Mouse (Mus musculus): ENCODE data around the gene Rsph9. TPM values are rescaled to one million over a fixed set of nuclear protein-coding genes. Genes with fewer than 3 reads are reported as not detected.
A peak's percentile ranks its signal among the peaks of the same experiment; 100 is the strongest.

The Rsph9 gene
- 17.3 and 19.9 TPM in 2 replicates for polyA plus RNA-seq (2015; fragmentation: Nextera tagmentation; extraction: Ambion mirVana)

DNA sequence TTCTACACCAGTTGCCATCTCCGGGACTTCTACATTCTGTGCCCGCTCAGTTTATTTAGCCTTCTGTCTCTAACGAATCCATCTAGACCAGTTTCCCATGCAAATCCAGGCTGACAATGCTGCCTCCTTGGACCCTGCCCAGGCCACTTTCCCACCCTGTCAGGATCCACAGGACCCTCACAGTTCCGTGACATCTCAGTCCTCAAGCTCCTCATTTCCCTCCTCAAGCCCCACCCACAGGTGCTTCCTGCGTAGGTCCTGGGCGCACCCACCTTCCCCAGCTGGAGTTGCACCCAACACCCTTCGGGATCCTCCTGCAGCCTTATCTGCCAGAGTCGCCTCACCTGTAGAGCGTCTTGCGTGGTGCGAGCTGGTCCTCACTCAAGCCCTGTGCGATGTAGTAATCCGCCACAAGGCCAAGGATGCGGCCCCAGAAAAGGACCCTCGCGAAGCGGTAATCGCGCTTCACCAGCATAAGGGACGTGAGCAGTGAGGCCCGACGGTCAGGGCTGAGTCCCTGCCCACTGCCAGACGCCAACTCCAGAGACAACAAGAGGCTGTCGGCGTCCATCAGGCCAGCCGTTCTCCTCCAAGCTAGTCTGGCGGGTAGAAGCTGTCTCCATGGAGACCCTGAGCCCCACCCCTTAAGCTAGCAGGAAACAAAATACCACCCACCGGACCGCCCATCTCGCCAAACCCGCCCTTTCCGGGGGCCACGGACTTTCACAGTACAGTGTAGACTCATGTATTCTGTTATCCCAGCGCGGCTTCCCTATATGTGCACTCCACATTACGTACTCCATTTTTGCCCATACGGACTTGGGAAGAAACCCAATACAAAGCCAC, at the start of gene Rsph9:
TSS of gene Rsph9 (minus strand) at position 639 of the 846 bp plus-strand sequence.
- Histone ChIP-seq H3K9me3 (no peaks in the 10 kb centered on the region), H3K4me2 (peak within 1 kb of the TSS; percentile 70), H3K4me1 (replicated peaks) (peaks cover 15% of the 10 kb centered on the region), H3K27ac (replicated peaks) (no peak within 1 kb of the TSS), H3K9ac (peak within 1 kb of the TSS; percentile 60), H3K36me3 (peaks cover 32% of the 10 kb centered on the region), H3K4me3 (peak within 1 kb of the TSS; percentile 44), H3K27me3 (0 out of 2 replicates have a peak, but pooled peaks cover 4% of the 10 kb centered on the region)
- 7% methylated on average over 37 of the region's 37 CpGs for WGBS
- peak; percentile 95 for ATAC-seq (ENCODE audit: low read depth)

DNA sequence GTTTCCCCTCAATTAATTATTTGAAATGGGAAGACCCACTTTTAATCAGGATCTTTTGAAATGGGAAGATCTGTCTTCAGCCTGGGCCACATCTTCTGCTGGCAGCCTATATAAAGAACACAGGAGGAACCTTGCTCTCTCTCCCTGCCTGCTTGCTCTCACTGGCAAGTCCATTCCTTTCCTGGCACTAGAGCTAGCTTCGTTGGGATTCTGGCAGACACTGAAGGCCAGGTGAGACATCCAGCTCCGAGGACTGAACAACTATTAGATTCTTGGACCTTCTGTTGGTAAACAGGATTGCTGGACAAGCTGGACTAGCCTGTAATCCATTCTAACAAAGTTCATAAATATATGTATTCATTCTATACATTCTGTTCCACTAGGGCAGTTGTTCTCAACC, 44.8 kb upstream of the Rsph9 start:
- ATAC-seq (ENCODE audit: low read depth), result no peak
- Histone ChIP-seq H3K4me2 (no peak overlapping the region), H3K4me1 (replicated peaks) (no peaks in the 10 kb centered on the region), H3K4me3 (no peak overlapping the region), H3K9ac (no peak overlapping the region), H3K36me3 (peaks cover 91% of the 10 kb centered on the region), H3K27ac (replicated peaks) (no peak overlapping the region), H3K9me3 (no peaks in the 10 kb centered on the region), H3K27me3 (no peaks in the 10 kb centered on the region)
- 90% methylated on average over 2 of the region's 2 CpGs for WGBS

DNA sequence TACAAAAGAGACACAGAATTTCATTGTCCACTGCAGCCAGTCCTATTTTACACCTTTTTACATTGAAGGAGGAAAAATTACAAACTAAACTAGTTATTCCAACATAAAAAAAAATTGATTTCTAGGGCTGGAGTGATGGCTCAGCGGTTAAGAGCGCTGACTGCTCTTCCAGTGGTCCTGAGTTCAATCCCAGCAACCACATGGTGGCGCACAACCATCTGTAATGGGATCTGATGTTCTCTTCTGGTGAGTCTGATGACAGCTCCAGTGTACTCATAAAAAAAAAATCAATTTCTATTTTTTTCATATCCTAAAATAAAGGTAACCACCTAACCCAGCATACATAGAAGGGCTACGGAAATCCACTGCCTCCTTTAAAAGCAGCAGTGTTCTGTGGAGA, 38.3 kb upstream of the Rsph9 start:
- 89% methylated on average over 4 of the region's 4 CpGs for WGBS
- Histone ChIP-seq H3K9me3 (no peaks in the 10 kb centered on the region), H3K4me2 (no peak overlapping the region), H3K4me1 (replicated peaks) (no peaks in the 10 kb centered on the region), H3K9ac (no peak overlapping the region), H3K27me3 (no peaks in the 10 kb centered on the region), H3K36me3 (peaks cover 97% of the 10 kb centered on the region), H3K4me3 (no peak overlapping the region), H3K27ac (replicated peaks) (no peak overlapping the region)
- no peak for ATAC-seq (ENCODE audit: low read depth)

DNA sequence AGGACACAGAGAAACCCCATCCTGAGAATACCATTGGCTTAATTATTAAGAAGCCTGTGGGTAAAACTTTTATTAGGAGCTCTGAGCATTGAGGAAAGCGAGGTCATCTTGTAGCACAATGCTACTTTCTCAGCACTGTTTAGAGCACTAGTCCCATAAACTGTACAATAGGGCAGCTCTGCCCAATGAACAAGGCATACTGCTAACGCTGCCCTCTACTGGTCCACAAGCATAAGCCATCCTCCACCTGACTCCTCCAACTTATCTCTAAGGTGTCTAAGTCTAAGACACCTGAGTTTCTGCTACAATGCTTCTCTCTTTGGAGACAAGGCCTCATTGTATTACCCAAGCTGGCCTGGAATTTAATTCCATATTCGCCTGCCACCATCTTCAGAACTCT, 26.5 kb upstream of the Rsph9 start:
- Histone ChIP-seq H3K4me1 (replicated peaks) (no peaks in the 10 kb centered on the region), H3K9me3 (no peaks in the 10 kb centered on the region), H3K27me3 (no peaks in the 10 kb centered on the region), H3K9ac (no peak overlapping the region), H3K36me3 (peaks cover 78% of the 10 kb centered on the region), H3K4me2 (no peak overlapping the region), H3K4me3 (no peak overlapping the region), H3K27ac (replicated peaks) (no peak overlapping the region)
- no peak for ATAC-seq (ENCODE audit: low read depth)
- WGBS, result 74% methylated on average over 3 of the region's 3 CpGs

DNA sequence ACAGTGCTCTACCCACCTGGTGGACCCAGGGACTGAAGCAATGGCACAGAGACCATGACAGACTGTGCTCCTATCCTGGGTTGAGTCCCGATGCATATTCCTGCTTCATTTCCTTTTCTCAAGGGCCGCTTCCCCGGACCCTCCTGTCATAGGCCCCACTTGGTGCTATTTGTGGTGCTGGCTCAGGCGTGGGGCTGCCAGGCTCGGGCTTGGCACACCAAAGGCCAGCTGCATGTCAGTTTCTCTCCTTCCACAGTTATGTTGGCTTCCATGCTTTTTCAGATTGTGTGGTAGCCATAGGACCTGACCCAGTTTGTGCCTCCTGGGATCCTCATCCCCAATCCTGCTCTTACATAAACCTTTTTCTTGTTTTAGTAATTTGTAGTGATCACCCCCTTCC, 24.8 kb upstream of the Rsph9 start:
- no peak overlapping the region for H3K4me3 ChIP-seq
- 93% methylated on average over 5 of the region's 5 CpGs for WGBS
- no peak overlapping the region for H3K4me2 ChIP-seq
- no peaks in the 10 kb centered on the region for H3K4me1 ChIP-seq (replicated peaks)
- H3K27me3 ChIP-seq, result no peaks in the 10 kb centered on the region
- H3K9me3 ChIP-seq, result no peaks in the 10 kb centered on the region
- no peak overlapping the region for H3K9ac ChIP-seq
- H3K36me3 ChIP-seq, result peaks cover 92% of the 10 kb centered on the region
- H3K27ac ChIP-seq (replicated peaks), result no peak overlapping the region
- ATAC-seq (ENCODE audit: low read depth), result no peak

DNA sequence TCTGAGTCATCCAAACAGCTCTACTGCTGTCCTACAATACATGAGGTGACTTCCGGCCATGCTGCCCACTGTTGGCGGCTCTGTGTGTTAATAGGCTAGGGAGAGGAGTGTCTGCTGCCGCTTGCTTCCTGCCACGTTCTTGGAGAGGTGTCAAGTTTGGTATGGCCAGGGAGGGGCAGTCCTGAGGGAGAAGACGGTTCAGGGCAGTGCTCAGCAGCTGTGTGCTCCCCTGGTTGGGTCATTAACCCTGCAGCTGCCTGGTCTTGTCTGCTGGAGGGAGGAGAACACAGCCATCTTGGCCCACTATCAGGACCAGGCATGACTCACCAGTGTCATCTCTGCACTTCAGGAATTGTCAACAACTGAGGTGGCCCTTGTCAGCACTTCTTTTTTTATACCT, 24.3 kb upstream of the Rsph9 start:
- no peaks in the 10 kb centered on the region for H3K27me3 ChIP-seq
- no peak overlapping the region for H3K27ac ChIP-seq (replicated peaks)
- no peaks in the 10 kb centered on the region for H3K9me3 ChIP-seq
- ATAC-seq (ENCODE audit: low read depth), result no peak
- peaks cover under 1% of the 10 kb centered on the region; the same call in 1 of the 2 replicates for H3K4me1 ChIP-seq (replicated peaks)
- no peak overlapping the region for H3K9ac ChIP-seq
- WGBS, result 64% methylated on average over 5 of the region's 5 CpGs
- H3K4me2 ChIP-seq, result no peak overlapping the region
- peaks cover 92% of the 10 kb centered on the region for H3K36me3 ChIP-seq
- H3K4me3 ChIP-seq, result no peak overlapping the region

DNA sequence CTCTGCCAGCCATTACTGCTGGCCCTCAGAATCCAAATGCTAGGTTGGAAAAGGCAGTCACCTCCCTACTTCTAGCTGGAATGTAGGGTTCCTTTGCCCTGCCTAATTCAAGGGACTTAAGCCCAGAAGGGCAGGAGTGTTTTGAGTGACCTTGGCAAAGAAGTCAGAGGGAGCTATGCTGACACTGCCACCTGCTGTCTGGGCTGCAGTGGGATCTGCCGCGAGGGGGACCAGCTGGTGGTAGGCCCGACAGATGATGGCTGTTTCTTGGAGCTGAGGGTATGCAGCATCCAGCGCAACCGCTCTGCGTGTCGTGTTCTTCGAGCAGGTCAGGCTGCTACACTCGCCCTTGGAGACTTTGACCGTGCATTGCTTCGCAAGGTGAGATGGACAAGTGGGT, 23.0 kb upstream of the Rsph9 start:
- ATAC-seq (ENCODE audit: low read depth), result no peak
- H3K4me2 ChIP-seq, result no peak overlapping the region
- H3K4me1 ChIP-seq (replicated peaks), result peaks cover 14% of the 10 kb centered on the region
- no peaks in the 10 kb centered on the region for H3K27me3 ChIP-seq
- no peak overlapping the region for H3K27ac ChIP-seq (replicated peaks)
- H3K9me3 ChIP-seq, result no peaks in the 10 kb centered on the region
- no peak overlapping the region for H3K4me3 ChIP-seq
- WGBS, result 84% methylated on average over 11 of the region's 11 CpGs
- H3K9ac ChIP-seq, result no peak overlapping the region
- peaks cover 79% of the 10 kb centered on the region for H3K36me3 ChIP-seq

DNA sequence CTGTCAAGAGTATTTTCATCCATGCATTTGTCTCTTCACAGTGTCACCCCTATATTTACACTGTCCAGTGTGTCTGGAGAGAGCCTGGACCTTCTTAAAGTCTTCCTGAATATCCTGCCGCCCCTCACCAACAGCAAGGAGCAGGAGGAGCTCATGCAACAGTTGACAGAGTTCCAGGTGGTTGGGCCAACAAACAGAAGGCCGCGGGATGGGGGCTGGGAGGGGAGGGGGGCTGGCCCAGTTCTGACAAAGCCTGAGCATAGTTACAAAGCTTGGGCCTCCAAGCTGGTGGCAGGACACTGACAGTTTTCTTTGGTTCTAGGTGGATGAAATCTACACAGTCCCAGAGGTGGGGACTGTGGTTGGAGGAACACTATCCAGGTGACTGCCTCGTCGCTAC, 22.3 kb upstream of the Rsph9 start:
- Histone ChIP-seq H3K27ac (replicated peaks) (no peak overlapping the region), H3K4me3 (no peak overlapping the region), H3K27me3 (no peaks in the 10 kb centered on the region), H3K36me3 (peaks cover 74% of the 10 kb centered on the region), H3K4me1 (replicated peaks) (peaks cover 21% of the 10 kb centered on the region), H3K9ac (no peak overlapping the region), H3K4me2 (no peak overlapping the region), H3K9me3 (no peaks in the 10 kb centered on the region)
- WGBS, result 88% methylated on average over 5 of the region's 5 CpGs
- ATAC-seq (ENCODE audit: low read depth), result no peak

DNA sequence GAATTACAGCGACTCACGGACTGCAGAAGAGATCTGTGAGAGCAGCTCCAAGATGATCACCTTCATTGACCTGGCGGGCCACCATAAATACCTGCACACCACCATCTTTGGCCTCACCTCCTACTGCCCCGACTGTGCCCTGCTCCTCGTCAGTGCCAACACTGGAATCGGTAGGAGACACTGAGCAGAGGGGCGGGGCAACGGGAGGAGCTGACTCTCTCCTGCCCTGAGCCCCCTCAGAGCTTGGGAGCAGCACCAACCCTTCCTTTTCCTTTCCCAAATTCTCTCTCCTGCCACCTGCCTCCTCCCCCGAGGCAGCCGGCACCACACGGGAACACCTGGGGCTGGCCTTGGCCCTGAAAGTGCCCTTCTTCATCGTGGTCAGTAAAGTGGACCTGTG, 21.4 kb upstream of the Rsph9 start:
- Histone ChIP-seq H3K36me3 (peaks cover 66% of the 10 kb centered on the region), H3K27ac (replicated peaks) (no peak overlapping the region), H3K9ac (no peak overlapping the region), H3K4me3 (no peak overlapping the region), H3K4me2 (no peak overlapping the region), H3K27me3 (no peaks in the 10 kb centered on the region), H3K4me1 (replicated peaks) (peaks cover 21% of the 10 kb centered on the region), H3K9me3 (no peaks in the 10 kb centered on the region)
- ATAC-seq (ENCODE audit: low read depth), result no peak
- WGBS, result 87% methylated on average over 12 of the region's 12 CpGs

DNA sequence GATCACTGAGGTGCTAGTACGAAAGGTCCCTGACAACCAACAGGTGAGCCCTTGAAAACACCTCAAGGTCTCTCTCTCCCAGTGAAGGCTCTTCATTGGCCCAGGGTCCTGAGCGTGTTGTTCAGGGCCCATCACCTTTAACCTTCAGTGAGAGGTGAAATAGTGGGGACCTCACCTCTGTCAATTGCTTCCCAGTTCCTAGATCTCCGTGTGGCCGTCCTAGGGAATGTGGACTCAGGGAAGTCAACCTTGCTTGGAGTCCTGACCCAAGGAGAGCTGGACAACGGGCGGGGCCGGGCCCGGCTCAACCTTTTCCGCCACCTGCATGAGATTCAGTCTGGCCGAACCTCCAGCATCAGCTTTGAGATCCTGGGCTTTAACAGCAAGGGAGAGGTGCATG, 20.8 kb upstream of the Rsph9 start:
- H3K36me3 ChIP-seq, result peaks cover 61% of the 10 kb centered on the region
- H3K4me3 ChIP-seq, result no peak overlapping the region
- no peak overlapping the region for H3K4me2 ChIP-seq
- no peak overlapping the region for H3K9ac ChIP-seq
- whole genome bisulfite sequencing, result 95% methylated on average over 10 of the region's 10 CpGs
- no peaks in the 10 kb centered on the region for H3K27me3 ChIP-seq
- no peak for ATAC-seq (ENCODE audit: low read depth)
- peaks cover 23% of the 10 kb centered on the region for H3K4me1 ChIP-seq (replicated peaks)
- no peaks in the 10 kb centered on the region for H3K9me3 ChIP-seq
- H3K27ac ChIP-seq (replicated peaks), result no peak overlapping the region

DNA sequence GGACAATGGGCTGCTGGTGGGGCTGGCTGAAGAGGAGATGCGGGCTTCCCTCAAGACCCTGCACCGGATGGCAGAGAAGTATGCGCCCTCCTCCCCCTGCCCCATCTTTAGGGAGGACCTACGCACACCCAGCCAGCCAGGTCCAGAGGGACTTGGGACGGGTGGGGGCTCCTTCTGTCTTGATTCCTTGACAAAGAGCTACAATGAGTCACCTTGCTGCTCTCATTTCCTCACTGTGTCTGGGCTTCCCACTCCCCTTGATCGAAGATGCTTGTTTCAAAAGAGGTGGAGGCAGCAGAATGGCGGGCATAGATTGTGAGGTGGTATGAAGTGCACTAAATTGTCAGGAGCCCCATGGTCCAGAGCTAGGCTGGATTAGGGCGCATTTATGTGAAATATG, 20.3 kb upstream of the Rsph9 start:
- Histone ChIP-seq H3K27me3 (no peaks in the 10 kb centered on the region), H3K27ac (replicated peaks) (no peak overlapping the region), H3K4me1 (replicated peaks) (peaks cover 26% of the 10 kb centered on the region), H3K36me3 (peaks cover 56% of the 10 kb centered on the region), H3K4me3 (no peak overlapping the region), H3K9me3 (no peaks in the 10 kb centered on the region), H3K4me2 (no peak overlapping the region), H3K9ac (no peak overlapping the region)
- no peak for ATAC-seq (ENCODE audit: low read depth)
- 95% methylated on average over 8 of the region's 8 CpGs for whole genome bisulfite sequencing

DNA sequence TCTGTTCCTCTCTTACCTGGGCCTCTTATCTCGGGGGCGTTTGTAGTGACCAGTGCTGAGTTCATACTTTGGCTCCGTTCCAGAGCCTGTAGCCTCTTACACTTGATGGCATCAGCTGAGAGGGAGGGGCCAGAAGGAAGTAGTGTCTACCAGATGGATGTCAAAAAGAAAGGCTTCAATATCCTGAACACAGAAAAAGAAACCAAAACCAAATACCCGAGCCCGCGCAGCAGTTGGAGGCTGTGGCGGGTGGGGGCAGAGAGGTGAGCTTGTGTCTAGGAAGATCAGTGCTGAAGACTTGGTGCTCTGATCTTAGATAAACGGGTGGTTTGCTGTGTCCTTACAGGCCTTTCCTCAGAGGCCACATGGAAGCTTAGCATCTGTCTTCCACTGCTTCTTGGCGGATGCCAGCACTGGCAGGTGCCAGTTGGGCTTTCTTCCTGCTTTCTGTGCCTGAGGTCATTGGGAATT, 19.0 kb upstream of the Rsph9 start:
- Histone ChIP-seq H3K9me3 (no peaks in the 10 kb centered on the region), H3K4me2 (peak overlapping the region; percentile 66), H3K9ac (no peak overlapping the region), H3K27me3 (no peaks in the 10 kb centered on the region), H3K27ac (replicated peaks) (0 out of 2 replicates have a peak overlapping the region, but pooled peaks have one; percentile 13), H3K36me3 (peaks cover 44% of the 10 kb centered on the region), H3K4me3 (no peak overlapping the region), H3K4me1 (replicated peaks) (peaks cover 26% of the 10 kb centered on the region)
- no peak for ATAC-seq (ENCODE audit: low read depth)
- 87% methylated on average over 9 of the region's 9 CpGs for WGBS

DNA sequence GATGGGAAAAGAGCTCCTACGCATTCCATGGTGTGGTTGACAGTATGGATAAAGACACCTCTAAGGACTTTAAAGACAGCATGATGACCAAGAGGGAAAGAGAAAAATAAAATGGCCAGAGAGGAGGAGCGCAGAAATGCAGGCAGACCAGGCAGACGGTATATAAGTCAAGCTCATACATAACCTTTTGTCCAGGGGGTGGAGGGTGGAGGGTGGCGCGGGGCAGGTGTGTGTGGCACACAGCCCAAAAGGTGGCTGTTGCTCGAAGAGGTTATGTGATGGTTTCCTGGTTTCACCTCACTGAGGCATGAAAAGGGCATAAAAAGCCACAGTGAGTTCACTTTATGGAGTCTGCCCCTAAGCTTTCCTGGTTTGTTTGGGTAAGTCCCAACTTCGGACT, 18.5 kb upstream of the Rsph9 start:
- ATAC-seq (ENCODE audit: low read depth), result no peak
- Histone ChIP-seq H3K9me3 (no peaks in the 10 kb centered on the region), H3K27me3 (no peaks in the 10 kb centered on the region), H3K27ac (replicated peaks) (no peak overlapping the region), H3K36me3 (peaks cover 40% of the 10 kb centered on the region), H3K9ac (no peak overlapping the region), H3K4me1 (replicated peaks) (peaks cover 26% of the 10 kb centered on the region), H3K4me3 (no peak overlapping the region), H3K4me2 (peak overlapping the region; percentile 66)
- 96% methylated on average over 7 of the region's 7 CpGs for WGBS

All from neural tube, embryonic 13.5 days (tissue).